Mouse (Mus musculus) adrenal gland, adult 8-10 months (tissue): ENCODE results near the gene Kif26b. TPM values are rescaled to one million over a fixed set of nuclear protein-coding genes. Genes with fewer than 3 reads are reported as not detected.

ENCODE experiments used
- DNase-seq: peaks from one replicate; pipeline ENCODE4 v3.0.0; 2022
- total RNA-seq, 4 experiments: library from RNA; stranded (reverse); gene quantifications; 2 replicates each; pipeline ENCODE4 v1.2.4; 2022

The Kif26b gene
- total RNA-seq, 4 experiments from 2014 or later: 1.9 to 4.6 (median 2.4) TPM

GRCm38 (mm10) chr1:178850569-178850968 lies 321.6 kb downstream of the Kif26b start:
- no peak for DNase-seq

DNA sequence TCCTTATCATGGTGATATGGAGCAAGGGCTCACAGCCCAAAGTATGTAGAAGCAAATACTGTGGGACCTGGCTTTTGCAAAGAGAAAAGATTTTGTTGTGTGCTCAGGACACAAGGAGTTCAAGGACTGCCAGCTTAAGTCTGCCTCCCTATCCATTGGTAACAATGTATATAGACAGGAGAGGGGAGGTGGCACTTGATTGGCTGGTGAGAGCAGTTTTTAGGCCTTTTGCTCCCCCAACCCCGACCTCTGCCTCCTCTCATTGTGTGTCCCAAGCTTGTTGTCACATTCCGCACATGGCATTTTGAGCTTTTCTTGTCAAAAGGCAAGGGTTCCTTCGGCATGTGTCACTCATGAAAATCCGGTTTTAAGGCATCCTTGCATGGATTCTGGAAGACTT lies 326.0 kb downstream of the Kif26b start:
- DNase-seq: no peak

DNA sequence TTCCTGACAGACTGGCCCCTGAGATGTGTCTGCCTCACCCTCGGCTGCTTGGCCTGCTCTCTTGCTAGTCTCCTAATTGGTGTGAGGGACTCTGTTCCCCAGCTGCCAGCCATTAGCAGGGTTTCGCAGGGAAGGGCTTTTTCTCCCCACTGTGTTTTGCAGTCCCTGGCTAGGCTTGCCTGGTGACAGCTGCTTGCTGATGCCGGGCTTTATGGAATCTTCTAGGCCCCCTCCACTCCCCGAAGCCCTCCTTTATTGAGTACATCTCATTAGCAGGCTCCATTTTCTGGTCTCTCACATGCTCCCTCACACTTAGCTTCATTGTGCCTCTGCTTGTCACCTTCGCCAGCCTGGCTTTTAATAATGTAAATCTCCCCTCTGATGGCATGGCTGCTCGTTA lies 327.0 kb downstream of the Kif26b start:
- no peak for DNase-seq

DNA sequence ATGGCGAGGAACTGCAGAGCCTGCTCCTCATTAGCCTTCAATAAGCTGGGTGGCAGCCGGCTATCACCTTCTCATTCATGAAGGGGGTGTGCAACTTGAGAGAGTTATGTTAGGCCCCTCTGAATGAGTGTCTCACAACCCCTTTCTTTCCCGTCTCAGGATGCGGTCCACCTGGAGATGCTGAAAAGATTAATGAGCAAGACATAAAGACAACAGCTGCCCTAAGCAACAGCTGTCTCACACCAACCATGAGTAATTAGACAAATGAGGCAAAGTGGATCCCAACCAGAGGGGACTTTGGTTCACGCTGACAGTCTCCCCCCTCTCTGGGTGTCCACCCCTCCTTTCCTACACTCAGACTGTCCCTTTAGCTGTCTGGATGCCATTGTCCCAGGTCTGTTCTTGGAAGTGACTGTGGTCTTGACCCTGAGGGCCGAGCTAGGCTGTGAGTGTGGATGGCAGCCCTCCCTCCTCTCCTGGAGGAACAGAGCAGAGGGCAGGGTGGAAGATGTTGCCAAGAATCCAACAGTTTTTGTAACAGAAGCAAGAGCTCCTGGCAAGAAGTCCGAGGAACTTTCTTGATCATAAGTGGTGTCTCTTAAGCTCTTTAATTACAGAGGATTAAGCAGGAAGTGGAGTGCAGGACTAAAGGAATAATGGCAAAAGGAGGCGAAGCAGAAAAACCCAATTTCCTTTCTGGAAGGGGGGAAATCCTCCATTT lies 331.9 kb downstream of the Kif26b start:
- no peak for DNase-seq

DNA sequence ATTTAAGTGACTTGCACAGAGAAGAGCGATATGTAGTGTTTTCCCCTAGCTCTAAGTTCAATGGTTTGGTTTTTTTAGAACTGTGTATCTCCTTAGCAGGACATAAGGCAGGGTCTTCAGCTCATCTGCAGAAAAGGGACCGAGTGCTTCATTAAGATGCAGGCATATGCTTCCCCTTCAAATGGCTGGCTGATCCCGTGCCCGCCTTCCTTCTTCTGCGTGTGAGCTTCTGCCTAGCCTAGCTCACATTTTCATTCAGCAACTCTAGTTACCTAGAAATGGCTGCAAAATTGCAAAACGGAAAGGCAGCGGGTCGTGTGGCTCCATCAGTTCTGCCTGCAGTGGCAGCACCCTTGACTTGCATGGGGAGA lies 332.5 kb downstream of the Kif26b start:
- no peak for DNase-seq

GRCm38 (mm10) chr1:178863756-178864155 lies 334.8 kb downstream of the Kif26b start:
- DNase-seq: no peak

DNA sequence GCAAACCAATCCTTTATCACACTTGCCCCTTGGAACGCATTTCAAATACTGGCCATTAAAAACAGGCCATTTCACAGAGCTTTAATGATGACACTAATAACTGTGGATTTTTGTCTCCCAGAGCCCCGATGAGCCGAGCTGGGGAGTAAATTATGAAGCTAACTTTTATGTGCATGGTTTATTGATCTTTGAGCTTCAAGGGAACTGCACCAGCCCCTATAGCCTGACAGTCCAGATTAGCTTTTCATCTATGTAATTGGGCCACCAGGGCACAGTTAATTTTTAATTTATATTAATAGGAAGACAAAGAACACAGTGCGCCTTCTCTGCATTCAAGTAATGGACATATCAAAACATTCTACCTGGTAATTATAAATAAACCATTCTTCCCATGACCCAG lies 335.4 kb downstream of the Kif26b start:
- DNase-seq: no peak

DNA sequence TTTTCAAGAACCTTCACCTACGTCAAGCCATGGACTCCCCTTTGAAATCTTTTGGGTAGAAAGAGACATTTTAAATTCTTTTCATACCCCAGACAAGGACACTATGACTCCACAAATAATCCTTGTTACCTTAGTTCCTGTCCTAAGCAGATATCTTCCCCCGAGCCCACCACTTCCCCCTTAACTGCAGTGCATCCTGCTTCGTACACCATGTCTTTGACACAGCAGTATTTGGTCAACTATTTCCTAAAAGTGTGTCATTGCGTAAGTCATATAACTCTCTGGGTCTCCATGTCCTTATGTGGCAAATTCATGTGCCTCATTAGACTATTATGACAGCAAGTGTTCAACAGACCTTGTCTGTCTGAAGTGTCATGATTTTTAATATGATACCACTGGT lies 337.8 kb downstream of the Kif26b start:
- no peak for DNase-seq

- no peak for DNase-seq
Observed at GRCm38 (mm10) chr1:178871055-178871454, 342.1 kb downstream of the Kif26b start.

GRCm38 (mm10) chr1:178876926-178877325 lies 348.0 kb downstream of the Kif26b start:
- no peak for DNase-seq

DNA sequence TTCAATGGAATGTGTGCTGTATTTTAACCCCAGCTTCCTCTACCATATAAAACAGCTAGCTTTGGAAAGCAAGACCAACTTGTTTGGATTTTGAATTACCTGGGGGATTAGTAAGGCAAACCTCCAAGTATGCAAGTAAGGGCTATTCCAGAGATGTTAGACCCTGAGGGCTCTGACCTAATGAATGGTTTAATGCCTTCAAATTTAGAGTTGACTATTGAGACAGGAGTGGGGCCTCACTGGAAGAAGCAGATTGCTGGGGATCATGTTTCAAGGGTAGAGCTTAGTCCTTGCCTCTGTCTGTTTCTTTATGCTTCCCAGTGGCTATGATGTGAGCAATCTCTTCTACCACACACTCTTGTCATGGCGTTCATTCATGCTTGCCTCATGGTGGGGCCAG lies 349.8 kb downstream of the Kif26b start:
- no peak for DNase-seq

- DNase-seq: no peak
Observed at GRCm38 (mm10) chr1:178880905-178881304, 352.0 kb downstream of the Kif26b start.

DNA sequence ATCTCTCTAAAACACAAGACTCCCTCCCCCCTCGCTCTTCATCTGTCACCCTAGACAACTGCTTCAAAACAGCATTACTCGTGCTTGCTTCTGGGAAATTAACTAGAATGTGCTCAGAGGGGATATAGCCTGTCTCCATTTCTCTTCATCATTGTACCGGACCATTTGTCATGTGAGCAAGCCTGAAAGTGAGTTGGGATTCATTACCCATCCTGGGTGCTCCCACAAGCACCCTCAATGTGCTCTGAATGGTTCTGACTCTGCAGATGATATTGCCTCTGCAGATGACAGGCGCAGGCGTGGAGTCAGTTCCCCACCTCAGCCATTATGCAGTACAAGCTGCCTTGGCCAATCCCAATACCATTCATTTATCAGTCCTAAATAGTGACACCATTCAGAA lies 357.7 kb downstream of the Kif26b start:
- DNase-seq: no peak

GRCm38 (mm10) chr1:178892376-178892775 lies 363.5 kb downstream of the Kif26b start:
- no peak for DNase-seq

DNA sequence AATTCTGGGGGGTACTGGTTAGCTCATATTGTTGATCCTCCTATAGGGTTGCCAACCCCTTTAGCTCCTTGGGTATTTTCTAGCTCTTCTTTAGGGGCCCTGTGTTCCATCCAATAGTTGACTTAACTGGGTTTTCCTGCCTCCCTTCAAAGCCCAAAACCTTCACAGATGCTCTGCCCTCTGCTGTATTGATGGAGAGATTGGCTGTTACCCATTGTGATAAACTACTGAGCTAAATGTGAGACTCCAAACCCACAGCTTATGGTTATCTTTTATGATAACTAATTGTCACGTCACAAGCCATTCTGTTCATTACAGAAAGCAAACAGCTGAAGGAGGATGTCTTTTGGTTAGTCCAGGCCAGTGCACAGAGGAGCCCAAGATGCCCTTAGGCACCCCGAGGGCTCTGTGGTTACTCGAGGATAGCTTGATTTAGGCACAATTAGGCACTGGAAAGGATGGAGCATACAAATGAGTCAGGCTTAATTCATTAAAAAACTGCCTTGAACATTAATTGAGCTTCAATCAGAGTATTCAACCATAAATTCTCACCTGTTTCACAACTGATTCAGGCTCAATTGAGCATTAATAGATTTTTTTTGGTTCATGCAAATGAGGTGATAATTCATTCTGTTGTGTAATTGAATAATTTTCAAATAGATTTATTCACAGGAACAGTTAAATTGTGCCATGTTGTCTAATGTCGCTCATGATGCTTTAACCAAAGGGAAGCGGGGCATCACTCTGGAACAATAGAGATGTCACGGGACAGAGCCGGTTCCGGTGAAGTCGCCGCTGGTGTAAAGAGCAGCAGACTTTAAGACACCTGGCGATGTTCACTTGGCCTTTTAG lies 364.5 kb downstream of the Kif26b start:
- DNase-seq: no peak

GRCm38 (mm10) chr1:178894081-178894401 lies 365.1 kb downstream of the Kif26b start:
- no peak for DNase-seq

GRCm38 (mm10) chr1:178895674-178896073 lies 366.7 kb downstream of the Kif26b start:
- no peak for DNase-seq

DNA sequence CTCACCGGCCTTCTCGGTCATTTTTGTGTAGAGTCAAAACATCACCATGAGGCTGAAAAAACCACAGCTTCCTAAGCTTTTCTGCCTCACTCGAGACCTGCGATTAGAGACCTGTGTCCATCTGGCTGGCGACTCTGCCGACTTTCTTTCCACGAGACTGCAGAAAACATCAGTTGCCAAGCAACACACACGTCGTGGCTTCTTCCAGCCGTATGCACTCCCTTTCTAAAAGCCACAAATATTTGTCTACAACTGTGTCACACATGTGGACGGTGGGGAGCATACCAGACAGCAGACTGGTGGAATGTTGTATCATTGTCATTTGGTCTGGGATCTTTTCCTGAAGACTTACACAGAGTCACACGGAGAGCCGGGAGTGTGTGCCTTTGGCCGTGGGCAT lies 382.0 kb downstream of the Kif26b start:
- no peak for DNase-seq

- no peak for DNase-seq
Observed at GRCm38 (mm10) chr1:178912936-178913716, 384.2 kb downstream of the Kif26b start.

- DNase-seq: no peak
Observed at GRCm38 (mm10) chr1:178915056-178915455, 386.1 kb downstream of the Kif26b start.

DNA sequence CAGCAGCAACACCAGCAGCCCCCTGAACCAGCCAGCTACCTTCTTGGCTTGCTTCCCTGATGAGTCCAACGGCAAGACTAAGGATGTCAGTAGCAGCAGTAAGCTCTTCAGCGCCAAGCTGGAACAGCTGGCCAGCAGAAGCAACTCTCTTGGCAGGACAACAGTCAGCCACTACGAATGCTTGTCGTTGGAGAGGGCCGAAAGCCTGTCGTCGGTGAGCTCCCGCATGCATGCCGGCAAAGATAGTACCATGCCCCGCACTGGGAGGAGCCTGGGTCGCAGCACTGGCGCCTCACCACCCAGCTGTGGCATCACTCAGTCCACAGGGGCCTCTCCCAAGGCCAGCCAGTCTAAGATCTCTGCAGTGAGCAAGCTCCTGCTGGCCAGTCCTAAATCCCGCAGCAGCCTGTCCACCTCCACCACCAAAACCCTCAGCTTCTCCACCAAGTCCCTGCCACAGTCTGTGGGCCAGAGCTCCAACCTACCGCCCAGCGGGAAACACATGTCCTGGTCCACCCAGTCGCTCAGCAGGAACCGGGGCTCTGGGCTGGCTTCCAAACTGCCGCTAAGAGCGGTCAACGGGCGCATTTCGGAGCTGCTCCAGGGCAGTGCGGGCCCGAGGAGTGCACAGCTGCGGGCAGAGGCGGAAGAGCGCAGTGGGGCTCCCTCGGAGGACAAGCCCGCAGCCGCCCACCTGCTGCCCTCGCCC lies 388.4 kb downstream of the Kif26b start:
- DNase-seq: peak; percentile 42

DNA sequence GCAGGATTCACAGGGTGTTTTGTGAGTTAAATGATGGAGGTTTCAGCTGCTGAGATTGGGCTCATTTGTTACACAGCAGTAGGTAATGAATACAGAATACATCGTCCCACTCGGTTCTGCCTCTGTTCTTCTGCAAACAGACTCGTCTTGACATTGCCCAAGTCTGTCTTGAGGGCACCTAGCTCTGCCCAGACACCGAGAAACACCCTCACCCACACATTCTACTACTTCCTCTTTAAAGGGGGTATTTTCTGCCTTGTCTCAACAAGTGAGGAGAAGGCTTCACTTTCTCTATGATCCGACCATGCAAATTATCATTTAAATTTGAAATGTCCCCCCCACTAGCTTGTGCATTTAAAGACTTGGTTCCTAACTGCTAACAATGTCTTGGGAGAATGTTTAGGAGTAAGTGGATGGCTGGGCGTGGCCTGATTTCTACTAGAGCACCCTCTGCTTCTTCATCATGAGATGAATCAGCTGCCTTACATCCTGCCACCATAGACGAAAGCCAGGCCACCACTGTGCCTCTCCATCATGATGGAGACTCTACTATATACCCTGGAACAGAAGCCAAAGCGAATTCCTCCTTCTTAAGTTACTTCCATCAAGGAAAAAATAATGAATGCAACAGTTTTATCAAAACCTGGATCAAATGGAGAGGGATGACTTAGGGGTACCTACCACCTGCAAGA lies 395.7 kb downstream of the Kif26b start:
- no peak for DNase-seq
